Mouse (Mus musculus) lung, postnatal 0 days (tissue): ENCODE data around the gene Igdcc4.
A peak's percentile ranks its signal among the peaks of the same experiment; 100 is the strongest.

Experiments used
- CTCF ChIP-seq: IDR thresholded peaks from 2 replicates; pipeline ENCODE4 v1.5.1; 2016; ENCODE audit warnings: antibody characterized with exemption, mild to moderate bottlenecking
- EP300 ChIP-seq: IDR thresholded peaks from 2 replicates; pipeline ENCODE4 v1.6.1; 2016; ENCODE audit warnings: antibody characterized with exemption, mild to moderate bottlenecking, control low read depth

DNA sequence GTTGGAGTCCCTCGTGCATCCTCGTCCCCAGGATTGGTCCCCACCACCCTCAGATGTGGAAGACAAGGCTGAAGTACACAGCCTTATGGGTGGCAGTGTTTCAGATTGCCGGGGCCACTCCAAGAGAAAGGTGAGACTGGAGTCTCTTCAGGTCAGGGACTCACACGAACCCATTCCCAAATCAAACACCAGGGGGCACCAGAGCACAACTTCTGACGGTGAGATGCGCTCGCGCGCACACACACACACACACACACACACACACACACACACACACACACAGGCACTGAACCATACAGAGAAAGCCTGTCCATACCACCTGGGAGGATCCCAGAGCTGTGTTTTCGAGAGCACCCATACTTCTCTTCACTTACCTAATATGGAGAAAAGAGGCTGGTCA, 32.5 kb downstream of the Igdcc4 start:
- TF ChIP-seq EP300 (no peak), CTCF (peak; percentile 91)
